Mouse (Mus musculus) CH12.LX (cell line): Measurements from ENCODE around the gene Ptprk. TPM values are rescaled to one million over a fixed set of nuclear protein-coding genes. Genes with fewer than 3 reads are reported as not detected.

Experiments
- DNase-seq: peaks from one replicate; pipeline ENCODE4 v3.0.0-alpha.2; 2013; ENCODE audit errors: extremely low read depth
- H3K27ac ChIP-seq: 2 replicates; pipeline ENCODE4 v1.5.1; 2012; ENCODE audit warnings: low read depth, mild to moderate bottlenecking, control low read depth, moderate library complexity; ENCODE audit not compliant: insufficient read depth
- H3K27me3 ChIP-seq: replicated peaks from 2 replicates; pipeline ENCODE3; 2012; ENCODE audit warnings: inconsistent platforms
- H3K36me3 ChIP-seq, 2 experiments: replicated peaks in 1 of 2; 2 replicates each; pipeline versions ENCODE3 to v1.6.1; 2012; ENCODE audit warnings: inconsistent platforms in 1 of 2, low read length in 1 of 2, mild to moderate bottlenecking in 1 of 2, mixed read lengths in 1 of 2, moderate library complexity in 1 of 2; ENCODE audit not compliant: control insufficient read depth in 1 of 2, insufficient read depth in 1 of 2
- H3K4me1 ChIP-seq, 2 experiments: 2 replicates each; pipeline ENCODE4 v1.6.1; 2012; ENCODE audit warnings: inconsistent platforms in 1 of 2, moderate library complexity in 1 of 2; ENCODE audit not compliant: insufficient read depth in 2 of 2, control insufficient read depth in 1 of 2
- H3K4me2 ChIP-seq: 2 replicates; pipeline ENCODE4 v1.6.1; 2012; ENCODE audit warnings: low read depth, mild to moderate bottlenecking, control low read depth; ENCODE audit not compliant: poor library complexity, insufficient read depth, severe bottlenecking
- H3K4me3 ChIP-seq, 3 experiments: fragments of 150-350 bp in 1 of 3; sonication (generic) in 1 of 3; replicated peaks in 1 of 3; 2 replicates each; pipeline versions ENCODE3 to v1.5.1; 2011 to 2012; ENCODE audit warnings: low read depth in 2 of 3, low read length in 2 of 3, mild to moderate bottlenecking in 2 of 3, moderate library complexity in 2 of 3, control low read depth in 1 of 3, improper control_type of control experiment in 1 of 3, inconsistent platforms in 1 of 3, mixed read lengths in 1 of 3; ENCODE audit not compliant: poor library complexity in 1 of 3
- H3K79me2 ChIP-seq: replicated peaks from 2 replicates; pipeline ENCODE4 v1.6.1; 2012; ENCODE audit warnings: mild to moderate bottlenecking, moderate library complexity; ENCODE audit not compliant: control insufficient read depth, poor library complexity, insufficient read depth, severe bottlenecking; ENCODE audit errors: extremely low read depth
- H3K9ac ChIP-seq: 2 replicates; pipeline ENCODE4 v1.6.1; 2012; ENCODE audit warnings: low read depth, mild to moderate bottlenecking, control low read depth, moderate library complexity; ENCODE audit not compliant: insufficient read depth
- H3K9me3 ChIP-seq: replicated peaks from 2 replicates; pipeline ENCODE3; 2012; ENCODE audit warnings: low read length, inconsistent platforms, mixed read lengths
- BHLHE40 ChIP-seq: IDR thresholded peaks from 2 replicates; pipeline ENCODE4 v1.6.1; 2011; ENCODE audit warnings: mild to moderate bottlenecking, low read depth, low read length, improper control_type of control experiment
- CHD1 ChIP-seq: IDR thresholded peaks from 2 replicates; pipeline ENCODE4 v1.6.1; 2012; ENCODE audit warnings: low read depth, low read length, improper control_type of control experiment, inconsistent platforms
- CHD2 ChIP-seq: IDR thresholded peaks from 2 replicates; pipeline ENCODE4 v1.6.1; 2011; ENCODE audit warnings: low read length, improper control_type of control experiment
- E2F4 ChIP-seq: IDR thresholded peaks from 2 replicates; pipeline ENCODE4 v1.6.1; 2011; ENCODE audit warnings: low read depth, low read length, improper control_type of control experiment; ENCODE audit not compliant: insufficient replicate concordance
- ETS1 ChIP-seq: conservative IDR thresholded peaks from 2 replicates; pipeline ENCODE4 v1.6.1; 2012; ENCODE audit warnings: low read depth, mild to moderate bottlenecking, inconsistent platforms, low read length, improper control_type of control experiment, moderate library complexity
- GABPA ChIP-seq: IDR thresholded peaks from 2 replicates; pipeline ENCODE4 v1.6.1; 2012; ENCODE audit warnings: low read depth, low read length, improper control_type of control experiment, inconsistent platforms; ENCODE audit not compliant: insufficient replicate concordance
- HCFC1 ChIP-seq: IDR thresholded peaks from 2 replicates; pipeline ENCODE4 v1.6.1; 2012; ENCODE audit warnings: low read depth, mild to moderate bottlenecking, inconsistent platforms, low read length, improper control_type of control experiment
- IRF4 ChIP-seq: IDR thresholded peaks from 2 replicates; pipeline ENCODE4 v1.6.1; 2014; ENCODE audit warnings: low read depth, mild to moderate bottlenecking, inconsistent platforms, low read length, improper control_type of control experiment
- JUND ChIP-seq: conservative IDR thresholded peaks from 2 replicates; pipeline ENCODE4 v1.6.1; 2011; ENCODE audit warnings: low read depth, low read length, improper control_type of control experiment
- KAT2A ChIP-seq: IDR thresholded peaks from 2 replicates; pipeline ENCODE4 v1.6.1; 2012; ENCODE audit warnings: low read length, improper control_type of control experiment, inconsistent platforms; ENCODE audit not compliant: insufficient replicate concordance
- MAX ChIP-seq: IDR thresholded peaks from 2 replicates; pipeline ENCODE4 v1.6.1; 2011; ENCODE audit warnings: low read length, improper control_type of control experiment
- NELFE ChIP-seq: IDR thresholded peaks from 2 replicates; pipeline ENCODE4 v1.6.1; 2011; ENCODE audit warnings: low read depth, low read length, improper control_type of control experiment
- RCOR1 ChIP-seq: conservative IDR thresholded peaks from 2 replicates; pipeline ENCODE4 v1.6.1; 2012; ENCODE audit warnings: low read depth, mild to moderate bottlenecking, inconsistent platforms, low read length, improper control_type of control experiment
- SIN3A ChIP-seq: IDR thresholded peaks from 2 replicates; pipeline ENCODE4 v1.6.1; 2012; ENCODE audit warnings: low read length, improper control_type of control experiment, inconsistent platforms
- TCF12 ChIP-seq: IDR thresholded peaks from 2 replicates; pipeline ENCODE4 v1.6.1; 2014; ENCODE audit warnings: low read depth, mild to moderate bottlenecking, inconsistent platforms, low read length, improper control_type of control experiment
- USF1 ChIP-seq: IDR thresholded peaks from 2 replicates; pipeline ENCODE4 v1.6.1; 2014; ENCODE audit warnings: low read depth, mild to moderate bottlenecking, inconsistent platforms, low read length, improper control_type of control experiment
- USF2 ChIP-seq: conservative IDR thresholded peaks from 2 replicates; pipeline ENCODE4 v1.6.1; 2011; ENCODE audit warnings: low read depth, low read length, improper control_type of control experiment
- ZC3H11A ChIP-seq: IDR thresholded peaks from 2 replicates; pipeline ENCODE4 v1.6.1; 2012; ENCODE audit warnings: low read depth, mild to moderate bottlenecking, inconsistent platforms, low read length, improper control_type of control experiment
- ZNF384 ChIP-seq: IDR thresholded peaks from 2 replicates; pipeline ENCODE4 v1.6.1; 2012; ENCODE audit warnings: low read depth, low read length, improper control_type of control experiment, inconsistent platforms
- dilution Hi-C: fragments of 300-500 bp; cut with MboI; formaldehyde crosslinking; loops from 2 replicates; pipeline ENCODE4 v1.14.3; 2020; ENCODE audit warnings: low sequenced_read_pairs; ENCODE audit not compliant: extremely low pct_unique_long_range_greater_than_20kb, extremely low pct_ligation_motif_present
- in situ Hi-C: fragments of 300-500 bp; cut with MboI; formaldehyde crosslinking; loops from 3 replicates; pipeline ENCODE4 v1.14.3; 2019; ENCODE audit warnings: low sequenced_read_pairs, low pct_ligation_motif_present, low pct_unique_long_range_greater_than_20kb, mixed read lengths
- polyA plus RNA-seq: library from polyadenylated mRNA; unstranded; fragments of >175 nt; gene quantifications from 2 replicates; pipeline ENCODE4 v1.2.1, GENCODE M21; 2012; ENCODE audit warnings: low read depth; ENCODE audit not compliant: insufficient read length
- total RNA-seq, 2 experiments: library from RNA; depleted of rRNA; stranded (reverse); fragments of 300-350 nt in 1 of 2; fragments of >200 nt in 1 of 2; gene quantifications; 2 replicates each; pipeline ENCODE4 v1.2.3; 2012 to 2014

Ptprk gene
- total and polyA plus RNA-seq, 3 experiments = not detected

DNA sequence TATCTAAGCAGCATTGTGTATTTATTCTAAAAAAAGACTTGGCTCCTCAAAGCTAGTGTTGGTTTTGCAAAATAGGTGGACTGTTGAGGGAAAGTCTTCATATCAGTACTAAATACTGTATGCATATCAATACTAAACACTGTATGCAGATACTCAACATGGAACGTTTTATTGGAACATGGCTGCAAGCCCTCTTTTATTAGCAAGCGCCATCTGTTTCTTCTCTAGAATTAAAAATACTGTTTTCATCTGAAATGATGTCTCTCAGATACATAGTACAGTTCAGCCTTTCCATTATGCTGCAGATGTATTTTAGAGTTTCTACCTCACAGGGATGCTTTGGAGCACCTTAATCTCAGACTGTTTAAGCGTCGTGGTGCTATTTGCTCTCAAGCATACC is 49.3 kb downstream of the Ptprk start:
- dilution Hi-C loops = no loop called here
- H3K27ac ChIP-seq = no peak overlapping the region
- in situ Hi-C loops = no loop called here

DNA sequence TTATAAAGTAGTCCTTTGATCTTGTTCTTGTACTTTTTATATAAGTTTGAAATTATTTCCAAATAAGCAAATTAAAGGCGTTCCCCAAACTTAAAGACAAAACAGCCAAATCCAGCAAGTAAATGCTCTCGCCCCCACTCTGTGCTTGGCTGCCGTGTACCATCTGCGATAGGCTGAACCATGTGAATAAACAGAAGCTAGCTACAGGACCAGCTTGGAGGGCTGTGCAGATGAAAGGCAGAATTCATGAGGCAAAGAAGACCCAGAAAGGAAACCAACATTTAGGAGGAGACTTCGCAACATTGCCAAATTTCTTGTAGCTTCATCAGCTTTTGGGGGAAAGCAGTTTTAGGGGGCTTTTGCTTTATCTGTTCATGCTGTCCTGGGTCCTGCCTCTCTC is 53.4 kb downstream of the Ptprk start:
- no peak overlapping the region for H3K27ac ChIP-seq
- H3K4me3 ChIP-seq = no peak overlapping the region
- H3K79me2 ChIP-seq = no peaks in the 10 kb centered on the region
- no peak for DNase-seq
- H3K9ac ChIP-seq = no peak overlapping the region
- H3K36me3 ChIP-seq = no peaks in the 10 kb centered on the region
- dilution Hi-C loops = no loop called here
- TF ChIP-seq TCF12 (no peak), JUND (no peak)
- no peak overlapping the region for H3K4me2 ChIP-seq
- H3K27me3 ChIP-seq = no peaks in the 10 kb centered on the region
- in situ Hi-C loops = no loop called here
- peaks cover 14% of the 10 kb centered on the region for H3K9me3 ChIP-seq
- H3K4me1 ChIP-seq = 0 out of 4 replicates have a peak, but pooled peaks cover 0 to 4% of the 10 kb centered on the region in 2 experiments

More for the DNA sequence above, 49.3 kb downstream of the Ptprk start:
- TF ChIP-seq E2F4 (no peak), SIN3A (no peak), HCFC1 (no peak), NELFE (no peak), GABPA (no peak), CHD2 (no peak), BHLHE40 (no peak), ZC3H11A (no peak), RCOR1 (no peak), ZNF384 (no peak), USF2 (no peak), CHD1 (no peak), IRF4 (no peak), KAT2A (no peak), USF1 (no peak), ETS1 (no peak), MAX (no peak)
- no peak overlapping the region for H3K9ac ChIP-seq
- no peak overlapping the region for H3K4me2 ChIP-seq
- no peak for DNase-seq
- H3K27me3 ChIP-seq = no peaks in the 10 kb centered on the region
- no peak overlapping the region for H3K4me3 ChIP-seq
- H3K9me3 ChIP-seq = peaks cover 16% of the 10 kb centered on the region
- H3K36me3 ChIP-seq = no peaks in the 10 kb centered on the region
- no peaks in the 10 kb centered on the region for H3K79me2 ChIP-seq
- 0 out of 4 replicates have a peak, but pooled peaks cover 0 to 4% of the 10 kb centered on the region in 2 experiments for H3K4me1 ChIP-seq
